Mouse (Mus musculus) cerebellum, postnatal 36 days (tissue): ENCODE results near the gene Fbxo11.
A peak's percentile ranks its signal among the peaks of the same experiment; 100 is the strongest.

Experiments
- DNase-seq, 2 experiments: peaks; one replicate each; pipeline ENCODE4 v3.0.0; 2021 to 2022; ENCODE audit warnings: mixed read lengths in 2 of 2

The Fbxo11 gene

GRCm38 (mm10) chr17:88065031-88065800 is at the start of gene Fbxo11:
Fbxo11 (minus strand) TSS chr17:88065291.
- peak; percentile 63 to 67 for DNase-seq

GRCm38 (mm10) chr17:88113883-88114229 is 48.8 kb upstream of the Fbxo11 start:
- no peak for DNase-seq

GRCm38 (mm10) chr17:88113015-88113882 is 48.2 kb upstream of the Fbxo11 start:
- DNase-seq = no peak

- no peak for DNase-seq
Observed at GRCm38 (mm10) chr17:88111865-88112645, 47.0 kb upstream of the Fbxo11 start.

GRCm38 (mm10) chr17:88111081-88111796 is 46.1 kb upstream of the Fbxo11 start:
- DNase-seq = no peak

- DNase-seq = no peak
Observed at GRCm38 (mm10) chr17:88107708-88108107, 42.6 kb upstream of the Fbxo11 start.

- no peak for DNase-seq
Observed at GRCm38 (mm10) chr17:88106365-88106764, 41.3 kb upstream of the Fbxo11 start.

GRCm38 (mm10) chr17:88102597-88102996 is 37.5 kb upstream of the Fbxo11 start:
- no peak for DNase-seq

- DNase-seq = no peak
Observed at GRCm38 (mm10) chr17:88098181-88098852, 33.2 kb upstream of the Fbxo11 start.

GRCm38 (mm10) chr17:88097543-88097942 is 32.5 kb upstream of the Fbxo11 start:
- DNase-seq = no peak

- DNase-seq = no peak
Observed at GRCm38 (mm10) chr17:88096809-88097399, 31.8 kb upstream of the Fbxo11 start.

GRCm38 (mm10) chr17:88095517-88096198 is 30.6 kb upstream of the Fbxo11 start:
- DNase-seq = no peak

- DNase-seq = no peak
Observed at GRCm38 (mm10) chr17:88094327-88094726, 29.2 kb upstream of the Fbxo11 start.

- no peak for DNase-seq
Observed at GRCm38 (mm10) chr17:88093798-88094197, 28.7 kb upstream of the Fbxo11 start.

- no peak for DNase-seq
Observed at GRCm38 (mm10) chr17:88085976-88086375, 20.9 kb upstream of the Fbxo11 start.

GRCm38 (mm10) chr17:88081446-88081845 is 16.4 kb upstream of the Fbxo11 start:
- DNase-seq = no peak

- no peak for DNase-seq
Observed at GRCm38 (mm10) chr17:88079771-88080170, 14.7 kb upstream of the Fbxo11 start.

- no peak for DNase-seq
Observed at GRCm38 (mm10) chr17:88072047-88072446, 7.0 kb upstream of the Fbxo11 start.

GRCm38 (mm10) chr17:88068024-88068719 is 3.1 kb upstream of the Fbxo11 start:
- no peak for DNase-seq

- DNase-seq = no peak
Observed at GRCm38 (mm10) chr17:88067202-88067901, 2.3 kb upstream of the Fbxo11 start.
